Mouse (Mus musculus): ENCODE measurements around the gene Zfp39. TPM values are rescaled to one million over a fixed set of nuclear protein-coding genes. Genes with fewer than 3 reads are reported as not detected.

Zfp39 gene
- polyA plus RNA-seq, 1 experiment = 2.7 TPM

GRCm38 (mm10) chr11:58913776-58914175 is 9.8 kb upstream of the Zfp39 start:
- Histone ChIP-seq H3K27me3 (ENCODE audit: control insufficient read depth, insufficient read depth, low read length) (no peaks in the 10 kb centered on the region), H3K27ac (ENCODE audit: control insufficient read depth, insufficient read depth, low read length) (no peak overlapping the region), H3K36me3 (ENCODE audit: control insufficient read depth, insufficient read depth, low read length) (no peaks in the 10 kb centered on the region), H3K4me3 (ENCODE audit: control insufficient read depth, insufficient read depth, low read length) (no peak overlapping the region), H3K4me1 (replicated peaks; ENCODE audit: control insufficient read depth, insufficient read depth, low read length) (peaks cover 14% of the 10 kb centered on the region)
- no peak for DNase-seq
- TF ChIP-seq CTCF (IDR thresholded peaks at IDR 0.05; ENCODE audit: borderline replicate concordance, control insufficient read depth, extremely low read depth, insufficient read depth, low read length, poor library complexity) = no peak
- 92% methylated on average over 1 of the region's 1 CpGs for WGBS

GRCm38 (mm10) chr11:58904838-58905237 is 813 bp upstream of the Zfp39 start:
- peaks cover 5% of the 10 kb centered on the region for H3K4me1 ChIP-seq (replicated peaks; ENCODE audit: control insufficient read depth, insufficient read depth, low read length)
- WGBS = 79% methylated on average over 6 of the region's 6 CpGs
- no peaks in the 10 kb centered on the region for H3K27me3 ChIP-seq (ENCODE audit: control insufficient read depth, insufficient read depth, low read length)
- H3K4me3 ChIP-seq (ENCODE audit: control insufficient read depth, insufficient read depth, low read length) = no peak overlapping the region
- no peak for DNase-seq
- H3K27ac ChIP-seq (ENCODE audit: control insufficient read depth, insufficient read depth, low read length) = no peak overlapping the region
- peaks cover 14% of the 10 kb centered on the region for H3K36me3 ChIP-seq (ENCODE audit: control insufficient read depth, insufficient read depth, low read length)
- TF ChIP-seq POLR2A (IDR thresholded peaks at IDR 0.05; ENCODE audit: control insufficient read depth, extremely low read depth, insufficient read depth, low read length, poor library complexity) = no peak
- no peak for TF ChIP-seq CTCF (IDR thresholded peaks at IDR 0.05; ENCODE audit: borderline replicate concordance, control insufficient read depth, extremely low read depth, insufficient read depth, low read length, poor library complexity)

- Histone ChIP-seq H3K4me1 (replicated peaks; ENCODE audit: control insufficient read depth, insufficient read depth, low read length) (peaks cover 5% of the 10 kb centered on the region), H3K36me3 (ENCODE audit: control insufficient read depth, insufficient read depth, low read length) (peaks cover 15% of the 10 kb centered on the region), H3K27me3 (ENCODE audit: control insufficient read depth, insufficient read depth, low read length) (no peaks in the 10 kb centered on the region), H3K4me3 (ENCODE audit: control insufficient read depth, insufficient read depth, low read length) (peak overlapping the region; percentile 78), H3K27ac (ENCODE audit: control insufficient read depth, insufficient read depth, low read length) (peak overlapping the region; percentile 86)
- whole genome bisulfite sequencing = 1% methylated on average over 8 of the region's 8 CpGs
- DNase-seq = no peak
- no peak for TF ChIP-seq CTCF (IDR thresholded peaks at IDR 0.05; ENCODE audit: borderline replicate concordance, control insufficient read depth, extremely low read depth, insufficient read depth, low read length, poor library complexity)
- no peak for TF ChIP-seq POLR2A (IDR thresholded peaks at IDR 0.05; ENCODE audit: control insufficient read depth, extremely low read depth, insufficient read depth, low read length, poor library complexity)
These were observed 339 bp upstream of the Zfp39 start for GRCm38 (mm10) chr11:58904410-58904718.

GRCm38 (mm10) chr11:58901080-58901479 is 2.9 kb downstream of the Zfp39 start:
- no peak for DNase-seq
- H3K4me3 ChIP-seq (ENCODE audit: control insufficient read depth, insufficient read depth, low read length) = no peak overlapping the region
- no peak overlapping the region for H3K27ac ChIP-seq (ENCODE audit: control insufficient read depth, insufficient read depth, low read length)
- H3K36me3 ChIP-seq (ENCODE audit: control insufficient read depth, insufficient read depth, low read length) = peaks cover 36% of the 10 kb centered on the region
- H3K4me1 ChIP-seq (replicated peaks; ENCODE audit: control insufficient read depth, insufficient read depth, low read length) = peaks cover 5% of the 10 kb centered on the region
- TF ChIP-seq CTCF (IDR thresholded peaks at IDR 0.05; ENCODE audit: borderline replicate concordance, control insufficient read depth, extremely low read depth, insufficient read depth, low read length, poor library complexity) = no peak
- H3K27me3 ChIP-seq (ENCODE audit: control insufficient read depth, insufficient read depth, low read length) = no peaks in the 10 kb centered on the region

GRCm38 (mm10) chr11:58897485-58897884 is 6.5 kb downstream of the Zfp39 start:
- H3K27me3 ChIP-seq (ENCODE audit: control insufficient read depth, insufficient read depth, low read length) = no peaks in the 10 kb centered on the region

GRCm38 (mm10) chr11:58894456-58894855 is 9.6 kb downstream of the Zfp39 start:
- peaks cover 4% of the 10 kb centered on the region for H3K4me1 ChIP-seq (replicated peaks; ENCODE audit: control insufficient read depth, insufficient read depth, low read length)
- H3K36me3 ChIP-seq (ENCODE audit: control insufficient read depth, insufficient read depth, low read length) = peaks cover 66% of the 10 kb centered on the region
- peak; percentile 47 for DNase-seq

More at GRCm38 (mm10) chr11:58897485-58897884, 6.5 kb downstream of the Zfp39 start:
- no peak overlapping the region for H3K4me3 ChIP-seq (ENCODE audit: control insufficient read depth, insufficient read depth, low read length)
- no peak for TF ChIP-seq POLR2A (IDR thresholded peaks at IDR 0.05; ENCODE audit: control insufficient read depth, extremely low read depth, insufficient read depth, low read length, poor library complexity)
- TF ChIP-seq CTCF (IDR thresholded peaks at IDR 0.05; ENCODE audit: borderline replicate concordance, control insufficient read depth, extremely low read depth, insufficient read depth, low read length, poor library complexity) = no peak
- 99% methylated on average over 6 of the region's 6 CpGs for WGBS
- H3K27ac ChIP-seq (ENCODE audit: control insufficient read depth, insufficient read depth, low read length) = no peak overlapping the region
- peaks cover 5% of the 10 kb centered on the region for H3K4me1 ChIP-seq (replicated peaks; ENCODE audit: control insufficient read depth, insufficient read depth, low read length)
- no peak for DNase-seq
- H3K36me3 ChIP-seq (ENCODE audit: control insufficient read depth, insufficient read depth, low read length) = peaks cover 51% of the 10 kb centered on the region

GRCm38 (mm10) chr11:58890511-58890910 is 13.5 kb downstream of the Zfp39 start:
- H3K27ac ChIP-seq (ENCODE audit: control insufficient read depth, insufficient read depth, low read length) = no peak overlapping the region
- no peak for TF ChIP-seq CTCF (IDR thresholded peaks at IDR 0.05; ENCODE audit: borderline replicate concordance, control insufficient read depth, extremely low read depth, insufficient read depth, low read length, poor library complexity)
- TF ChIP-seq POLR2A (IDR thresholded peaks at IDR 0.05; ENCODE audit: control insufficient read depth, extremely low read depth, insufficient read depth, low read length, poor library complexity) = no peak
- H3K27me3 ChIP-seq (ENCODE audit: control insufficient read depth, insufficient read depth, low read length) = no peaks in the 10 kb centered on the region
- 96% methylated on average over 10 of the region's 10 CpGs for WGBS
- no peak overlapping the region for H3K4me3 ChIP-seq (ENCODE audit: control insufficient read depth, insufficient read depth, low read length)
- peaks cover 45% of the 10 kb centered on the region for H3K36me3 ChIP-seq (ENCODE audit: control insufficient read depth, insufficient read depth, low read length)
- no peak for DNase-seq
- H3K4me1 ChIP-seq (replicated peaks; ENCODE audit: control insufficient read depth, insufficient read depth, low read length) = peaks cover 4% of the 10 kb centered on the region

More at GRCm38 (mm10) chr11:58894456-58894855, 9.6 kb downstream of the Zfp39 start:
- TF ChIP-seq POLR2A (IDR thresholded peaks at IDR 0.05; ENCODE audit: control insufficient read depth, extremely low read depth, insufficient read depth, low read length, poor library complexity) (no peak), CTCF (IDR thresholded peaks at IDR 0.05; ENCODE audit: borderline replicate concordance, control insufficient read depth, extremely low read depth, insufficient read depth, low read length, poor library complexity) (0 out of 2 replicates have a peak, but pooled peaks have one; percentile 36)
- Histone ChIP-seq H3K4me3 (ENCODE audit: control insufficient read depth, insufficient read depth, low read length) (no peak overlapping the region), H3K27ac (ENCODE audit: control insufficient read depth, insufficient read depth, low read length) (no peak overlapping the region), H3K27me3 (ENCODE audit: control insufficient read depth, insufficient read depth, low read length) (no peaks in the 10 kb centered on the region)
- 52% methylated on average over 6 of the region's 6 CpGs for WGBS

Data from thymus, adult 2 months (tissue).